Mouse (Mus musculus): ENCODE results near the gene Bex3. TPM values are rescaled to one million over a fixed set of nuclear protein-coding genes. Genes with fewer than 3 reads are reported as not detected.

The Bex3 gene
- 28.6 TPM for polyA plus RNA-seq (2014; fragmentation: Illumina TruSeq; extraction: RNeasy Lipid Tissue Mini Kit (QIAGEN cat#74804); ENCODE audit: low read depth, low replicate concordance)

GRCm38 (mm10) chrX:136269743-136270392, at the start of gene Bex3:
Gene Bex3, plus strand, starts transcription at chrX:136270253.

GRCm38 (mm10) chrX:136244574-136245229, 25.4 kb upstream of the Bex3 start, which contains the start of gene Tceal9:
Gene Tceal9, plus strand, starts transcription at chrX:136245079.

Other genes with a start within 250 kb of the Bex3 start
- gene Arxes1, start 236.9 kb upstream of the Bex3 start, polyA plus RNA-seq (2014; fragmentation: Illumina TruSeq; extraction: RNeasy Lipid Tissue Mini Kit (QIAGEN cat#74804); ENCODE audit: low read depth, low replicate concordance), result 8.3 TPM
- 10.7 TPM for gene Bex2, start 202.0 kb upstream of the Bex3 start, polyA plus RNA-seq (2014; fragmentation: Illumina TruSeq; extraction: RNeasy Lipid Tissue Mini Kit (QIAGEN cat#74804); ENCODE audit: low read depth, low replicate concordance)
- not detected for gene Nxf3, start 185.0 kb upstream of the Bex3 start, polyA plus RNA-seq (2014; fragmentation: Illumina TruSeq; extraction: RNeasy Lipid Tissue Mini Kit (QIAGEN cat#74804); ENCODE audit: low read depth, low replicate concordance)
- 10.7 TPM for gene Bex4, start 131.3 kb upstream of the Bex3 start, polyA plus RNA-seq (2014; fragmentation: Illumina TruSeq; extraction: RNeasy Lipid Tissue Mini Kit (QIAGEN cat#74804); ENCODE audit: low read depth, low replicate concordance)
- 280 TPM for gene Tceal8, start 97.9 kb upstream of the Bex3 start, polyA plus RNA-seq (2014; fragmentation: Illumina TruSeq; extraction: RNeasy Lipid Tissue Mini Kit (QIAGEN cat#74804); ENCODE audit: low read depth, low replicate concordance)
- 2.4 TPM for gene Tceal5, start 66.4 kb upstream of the Bex3 start, polyA plus RNA-seq (2014; fragmentation: Illumina TruSeq; extraction: RNeasy Lipid Tissue Mini Kit (QIAGEN cat#74804); ENCODE audit: low read depth, low replicate concordance)
- 0.64 TPM for gene Tceal7, start 55.5 kb upstream of the Bex3 start, polyA plus RNA-seq (2014; fragmentation: Illumina TruSeq; extraction: RNeasy Lipid Tissue Mini Kit (QIAGEN cat#74804); ENCODE audit: low read depth, low replicate concordance)
- 7.6 TPM for gene Bex1, start 54.7 kb upstream of the Bex3 start, polyA plus RNA-seq (2014; fragmentation: Illumina TruSeq; extraction: RNeasy Lipid Tissue Mini Kit (QIAGEN cat#74804); ENCODE audit: low read depth, low replicate concordance)
- 1,113 TPM for gene Tceal9, start 25.2 kb upstream of the Bex3 start, polyA plus RNA-seq (2014; fragmentation: Illumina TruSeq; extraction: RNeasy Lipid Tissue Mini Kit (QIAGEN cat#74804); ENCODE audit: low read depth, low replicate concordance)
- gene Kir3dl1, start 247.7 kb downstream of the Bex3 start, polyA plus RNA-seq (2014; fragmentation: Illumina TruSeq; extraction: RNeasy Lipid Tissue Mini Kit (QIAGEN cat#74804); ENCODE audit: low read depth, low replicate concordance), result not detected

Measured in adrenal gland, adult 10 weeks (tissue).